Mouse (Mus musculus) gastrocnemius, postnatal 36 days (tissue): Measurements from ENCODE around the gene Csta1. TPM values are rescaled to one million over a fixed set of nuclear protein-coding genes. Genes with fewer than 3 reads are reported as not detected.

ENCODE experiments used
- DNase-seq, 2 experiments: peaks; one replicate each; pipeline ENCODE4 v3.0.0; 2022
- intact Hi-C: fragments of 180-260 bp; cut with DNase I; formaldehyde crosslinking; loops from one replicate; pipeline ENCODE4 v1.15.1; 2025
- total RNA-seq, 2 experiments: library from RNA; stranded (reverse); gene quantifications; 2 replicates each; pipeline ENCODE4 v1.2.3; 2021

Gene Csta1
- total RNA-seq, 2 experiments from 2014 or later: not detected

GRCm38 (mm10) chr16:36071450-36072379 lies 59.3 kb downstream of the Csta1 start, which contains the start of the genes Fam162a and Ccdc58:
Gene Fam162a (minus strand): TSS chr16:36071594.
Gene Ccdc58 (plus strand): TSS chr16:36071685.
- intact Hi-C loops: no loop called here
- peak; percentile 89 to 92 for DNase-seq

GRCm38 (mm10) chr16:36071071-36071449 lies 60.0 kb downstream of the Csta1 start:
- intact Hi-C loops: no loop called here

More at GRCm38 (mm10) chr16:36071071-36071449, 60.0 kb downstream of the Csta1 start:
- no peak for DNase-seq

Other genes with a start within 250 kb of the Csta1 start
- 1 to 10 TPM; 4.3 to 4.7 TPM for gene Parp9, start 192.8 kb downstream of the Csta1 start, total RNA-seq
- gene Dtx3l, start 192.1 kb downstream of the Csta1 start, total RNA-seq: 1 to 10 TPM; 3.6 to 4.6 TPM
- 100 to 1,000 TPM; 156 to 177 TPM for gene Kpna1, start 152.5 kb downstream of the Csta1 start, total RNA-seq
- gene Wdr5b, start 90.1 kb downstream of the Csta1 start, total RNA-seq: 1 to 10 TPM; 1.2 to 1.8 TPM
- gene Fam162a, start 59.6 kb downstream of the Csta1 start, total RNA-seq: 100 to 1,000 TPM; 108 to 113 TPM
- 10 to 100 TPM; 25.5 to 28.4 TPM for gene Ccdc58, start 59.6 kb downstream of the Csta1 start, total RNA-seq
- gene Stfa2l1, start 25.6 kb upstream of the Csta1 start, total RNA-seq: not detected
- not detected for gene Gm5483, start 53.0 kb upstream of the Csta1 start, total RNA-seq
- gene Gm5416, start 79.2 kb upstream of the Csta1 start, total RNA-seq: not detected
- gene 2010005H15Rik, start 90.2 kb upstream of the Csta1 start, total RNA-seq: not detected
- gene Stfa1, start 145.7 kb upstream of the Csta1 start, total RNA-seq: not detected
- gene BC117090, start 203.1 kb upstream of the Csta1 start, total RNA-seq: not detected
- not detected for gene BC100530, start 236.5 kb upstream of the Csta1 start, total RNA-seq